Mouse (Mus musculus) gastrocnemius, postnatal 10 days (tissue): ENCODE measurements around the gene Erc2. TPM values are rescaled to one million over a fixed set of nuclear protein-coding genes. Genes with fewer than 3 reads are reported as not detected.

Experiments used
- DNase-seq: peaks from one replicate; pipeline ENCODE4 v3.0.0; 2021; ENCODE audit warnings: mixed read lengths
- total RNA-seq, 2 experiments: library from RNA; stranded (reverse); gene quantifications; 2 replicates each; pipeline ENCODE4 v1.2.3; 2021

The Erc2 gene
- total RNA-seq, 2 experiments from 2014 or later, result 1.4 to 1.5 TPM

- DNase-seq, result no peak
These were observed 156.3 kb downstream of the Erc2 start for GRCm38 (mm10) chr14:27778503-27778902.

GRCm38 (mm10) chr14:27778982-27779701, 156.9 kb downstream of the Erc2 start:
- no peak for DNase-seq

GRCm38 (mm10) chr14:27781221-27781620, 159.0 kb downstream of the Erc2 start:
- no peak for DNase-seq

- DNase-seq, result no peak
These were observed 162.6 kb downstream of the Erc2 start for GRCm38 (mm10) chr14:27784826-27785225.

DNA sequence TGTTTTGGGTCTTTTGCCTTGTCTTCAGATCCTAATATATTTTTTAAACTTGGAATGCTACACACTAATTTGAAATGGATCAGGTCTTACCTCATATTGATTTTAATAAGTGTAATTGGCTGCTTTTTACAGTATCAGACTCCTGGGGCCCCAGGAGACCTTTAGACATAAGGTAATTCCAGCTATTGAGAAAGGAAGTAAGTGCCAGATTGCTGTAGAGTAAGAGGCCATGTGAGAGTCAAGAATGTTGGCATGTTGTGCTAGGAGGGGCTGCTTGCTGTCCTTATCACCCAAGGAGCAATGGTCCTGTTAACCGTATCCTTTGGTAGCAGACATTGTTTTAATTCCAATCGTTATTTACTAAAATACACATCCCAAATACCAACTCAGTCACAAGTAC, 163.3 kb downstream of the Erc2 start:
- DNase-seq, result no peak

GRCm38 (mm10) chr14:27789066-27789898, 167.1 kb downstream of the Erc2 start:
- no peak for DNase-seq

DNA sequence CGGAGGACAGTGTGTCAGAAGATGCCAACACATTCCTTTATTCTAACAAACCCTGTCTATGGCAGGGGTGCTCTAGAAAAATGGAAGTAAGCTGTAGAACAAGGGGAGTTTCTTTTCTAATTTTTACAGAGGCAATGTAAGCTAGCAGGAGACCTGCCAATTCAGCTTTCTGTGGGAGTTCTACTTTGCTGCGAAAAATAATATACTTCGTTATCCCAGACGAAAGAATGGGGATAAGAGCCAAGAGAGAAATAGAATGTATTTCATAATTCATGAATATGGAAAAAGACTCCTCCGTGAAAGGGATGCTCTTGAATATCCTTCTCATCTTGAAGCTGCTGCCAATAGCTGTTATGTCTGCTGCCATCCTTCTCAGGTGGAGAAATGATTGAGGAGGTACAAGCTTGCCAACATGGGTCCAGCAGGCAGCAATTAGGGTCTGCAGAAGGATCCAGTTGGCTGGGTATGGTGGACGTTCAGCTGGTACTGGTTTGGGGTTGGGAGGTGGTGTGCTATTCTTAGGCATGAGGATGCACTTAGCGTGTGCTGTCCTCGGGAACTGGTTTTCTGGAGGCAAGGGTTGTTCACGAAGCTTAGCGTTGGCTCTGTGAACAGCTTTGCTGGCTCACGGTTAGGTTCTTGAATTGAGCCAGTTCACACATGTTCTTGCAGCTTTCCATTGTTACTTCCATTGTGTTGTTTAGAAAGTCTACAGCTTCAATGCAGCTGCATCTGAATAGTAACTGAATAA, 176.1 kb downstream of the Erc2 start:
- DNase-seq, result no peak

DNA sequence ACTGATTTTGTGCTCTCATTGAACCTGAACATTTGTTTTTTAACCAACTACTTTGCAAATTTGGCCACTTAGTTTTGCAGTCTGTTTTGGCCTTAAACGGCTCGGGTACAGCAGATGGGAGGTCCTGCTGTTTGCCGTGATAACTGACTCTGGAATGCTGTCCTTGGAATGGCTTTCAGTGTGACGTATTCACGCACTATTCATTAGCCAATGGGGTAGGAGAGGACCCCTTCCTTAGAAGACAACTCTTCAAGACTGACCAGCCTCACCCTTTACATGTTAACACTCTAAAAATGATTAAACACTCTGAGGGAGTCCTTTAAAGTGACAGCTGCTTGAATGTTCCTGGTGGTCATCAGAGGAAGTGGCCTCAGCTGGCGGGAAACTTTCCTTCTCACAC, 178.5 kb downstream of the Erc2 start:
- DNase-seq, result no peak

DNA sequence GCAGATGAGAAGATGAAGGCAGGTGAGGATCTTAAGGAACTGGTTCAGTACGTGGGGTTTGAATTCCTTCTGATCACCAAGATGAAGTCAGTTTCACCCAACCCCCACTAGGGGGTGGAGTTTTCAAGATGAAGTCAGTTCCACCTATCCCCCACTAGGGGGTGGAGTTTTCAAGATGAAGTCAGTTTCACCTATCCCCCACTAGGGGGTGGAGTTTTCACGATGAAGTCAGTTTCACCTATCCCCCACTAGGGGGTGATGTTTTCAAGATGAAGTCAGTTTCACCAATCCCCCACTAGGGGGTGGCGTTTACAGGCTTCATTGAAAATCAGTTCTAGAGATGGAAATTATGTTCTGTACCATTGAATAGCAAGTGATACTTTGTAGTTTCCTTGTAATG, 181.7 kb downstream of the Erc2 start:
- no peak for DNase-seq

DNA sequence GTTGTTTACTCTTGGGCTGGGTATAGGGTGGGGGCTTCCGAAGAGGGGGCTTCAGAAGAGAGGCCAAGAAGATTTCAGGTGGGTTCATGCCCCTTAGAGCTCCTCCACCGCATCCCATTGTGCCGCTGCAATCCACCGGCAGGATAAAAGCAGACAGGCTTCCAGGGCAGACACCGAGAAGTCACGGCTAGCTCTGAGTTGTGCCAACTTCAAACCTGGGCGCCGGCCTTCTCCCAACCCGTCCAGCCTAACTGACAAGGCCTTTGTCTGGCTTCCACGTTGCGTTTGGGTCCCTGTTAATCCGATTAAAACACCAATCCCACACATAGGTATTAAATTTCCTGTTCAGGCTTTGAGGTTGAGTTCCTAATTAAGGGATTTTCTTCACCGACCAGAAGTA, 182.8 kb downstream of the Erc2 start:
- no peak for DNase-seq

GRCm38 (mm10) chr14:27808080-27808479, 185.9 kb downstream of the Erc2 start:
- DNase-seq, result peak; percentile 53

DNA sequence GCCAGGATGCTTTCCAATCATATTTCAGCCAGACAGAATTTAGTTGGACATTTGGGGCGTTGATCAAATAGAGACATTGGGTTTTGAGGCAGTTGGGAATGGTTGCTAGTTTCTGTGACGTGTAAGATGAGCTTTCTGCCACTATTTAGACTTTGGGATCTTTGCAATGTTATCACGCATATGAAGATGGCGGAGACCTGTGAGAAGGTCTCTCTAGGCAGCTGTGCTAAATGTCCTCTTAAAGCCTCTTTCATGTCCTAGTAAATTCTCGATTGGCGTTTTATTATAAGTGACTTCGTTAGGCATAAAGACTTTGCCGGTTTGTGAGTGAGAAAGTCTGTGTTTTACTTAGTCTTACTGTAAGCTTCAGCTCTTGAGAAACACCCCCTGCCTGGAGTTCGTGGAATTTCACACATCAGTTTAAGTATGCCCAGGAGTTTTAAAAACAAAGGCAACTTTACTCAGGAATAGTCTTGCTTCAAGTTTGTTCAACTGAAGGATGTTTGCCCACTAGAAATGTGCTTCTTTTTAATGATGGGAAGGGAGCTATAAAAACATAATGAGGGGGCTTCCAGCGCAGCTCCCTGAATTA, 186.4 kb downstream of the Erc2 start:
- DNase-seq, result no peak

DNA sequence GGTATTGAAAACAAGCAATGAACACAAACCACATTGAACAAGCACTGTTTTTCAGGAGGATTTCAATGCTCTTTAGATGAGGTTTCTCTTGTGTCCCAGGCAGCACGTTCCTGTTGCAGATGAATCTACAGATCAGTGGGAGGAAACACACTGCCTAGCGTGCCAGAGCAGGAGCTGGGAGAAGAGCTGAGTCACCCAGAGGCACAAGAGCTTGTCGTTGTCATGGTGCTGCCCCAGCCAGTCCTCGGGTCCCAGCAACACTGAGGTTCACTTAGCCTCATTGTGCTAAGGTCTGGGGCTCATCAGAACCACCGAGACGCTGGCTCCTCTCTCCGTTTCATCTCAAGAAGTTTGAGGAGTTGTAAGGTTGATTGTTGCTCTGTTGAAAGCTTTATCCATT, 188.6 kb downstream of the Erc2 start:
- DNase-seq, result no peak

GRCm38 (mm10) chr14:27811649-27812048, 189.4 kb downstream of the Erc2 start:
- DNase-seq, result no peak

DNA sequence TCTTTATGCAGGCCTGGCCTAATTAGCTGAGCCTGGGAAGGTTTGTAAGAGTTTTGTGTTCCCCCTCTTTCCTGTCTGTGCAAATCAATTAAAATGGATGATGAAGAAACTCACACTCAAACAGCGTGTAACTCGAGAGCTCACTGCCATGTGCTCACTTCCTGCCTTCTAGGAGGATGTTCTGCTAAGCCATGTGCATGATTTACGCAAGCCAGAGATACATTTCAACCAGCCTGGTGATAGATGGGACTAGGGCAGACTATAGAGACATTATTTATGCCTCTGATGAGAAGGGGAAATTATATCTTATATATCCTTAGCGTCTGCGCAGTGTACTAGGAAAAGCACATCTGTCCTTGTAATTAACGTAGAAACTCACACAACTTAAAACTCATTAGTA, 193.5 kb downstream of the Erc2 start:
- DNase-seq, result no peak

DNA sequence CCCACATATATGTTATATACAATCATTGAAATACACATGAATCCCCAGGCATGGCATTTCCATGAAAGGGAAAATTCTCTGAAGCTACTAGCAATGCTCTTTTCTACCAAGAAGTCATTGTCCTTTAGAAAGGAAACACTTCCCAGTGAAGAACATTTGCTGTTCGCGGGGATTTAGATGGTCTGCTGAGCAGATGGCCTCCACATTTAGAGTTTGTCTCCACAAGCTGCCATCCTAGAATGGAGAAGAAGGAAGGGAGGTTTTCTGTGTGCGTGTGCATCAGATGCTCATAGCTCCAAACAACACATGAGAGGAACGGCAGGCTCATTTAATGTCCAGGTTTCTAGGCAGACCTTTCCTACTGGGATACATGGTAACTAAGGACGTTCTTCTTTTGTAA, 196.8 kb downstream of the Erc2 start:
- DNase-seq, result no peak

GRCm38 (mm10) chr14:27821801-27822200, 199.6 kb downstream of the Erc2 start:
- no peak for DNase-seq

GRCm38 (mm10) chr14:27822566-27822965, 200.3 kb downstream of the Erc2 start:
- no peak for DNase-seq

GRCm38 (mm10) chr14:27823048-27823447, 200.8 kb downstream of the Erc2 start:
- DNase-seq, result no peak

GRCm38 (mm10) chr14:27823897-27824296, 201.7 kb downstream of the Erc2 start:
- no peak for DNase-seq

DNA sequence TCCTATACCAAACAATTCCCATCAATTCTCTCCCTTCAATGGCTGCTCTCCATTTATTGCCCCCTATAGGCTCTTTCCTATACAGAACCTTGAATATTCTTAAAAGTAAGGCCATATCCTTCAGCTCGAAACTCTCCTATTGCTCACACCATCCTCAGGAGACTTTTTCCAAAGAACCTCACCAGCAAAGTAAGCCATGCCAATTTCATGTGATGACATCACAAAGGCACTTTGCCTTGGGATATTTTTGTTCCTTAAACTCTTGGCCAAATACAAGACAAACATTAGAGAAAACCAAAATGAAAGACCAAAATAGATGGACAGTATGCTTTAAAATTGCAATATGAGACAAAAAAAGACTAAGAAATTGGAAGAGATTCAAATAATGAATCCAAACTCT, 204.6 kb downstream of the Erc2 start:
- DNase-seq, result no peak

DNA sequence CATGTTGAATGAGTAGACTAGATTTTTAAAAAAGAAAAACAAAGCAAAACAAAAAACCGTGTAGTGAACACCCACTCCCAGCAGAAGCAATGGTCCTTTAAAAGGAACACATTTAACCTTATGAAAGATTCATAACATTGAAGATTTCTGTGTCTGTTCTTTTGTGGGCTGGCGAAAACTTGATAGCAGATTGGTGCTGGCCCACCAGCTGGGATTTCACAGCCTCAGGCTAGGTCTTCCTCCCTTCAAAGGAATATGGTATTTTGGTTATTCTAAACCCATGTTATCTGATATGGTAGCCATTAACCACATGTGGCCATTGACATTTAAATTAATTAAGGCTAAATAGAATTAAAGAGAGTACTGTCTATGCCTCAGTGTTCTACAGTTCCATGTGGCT, 205.9 kb downstream of the Erc2 start:
- no peak for DNase-seq

DNA sequence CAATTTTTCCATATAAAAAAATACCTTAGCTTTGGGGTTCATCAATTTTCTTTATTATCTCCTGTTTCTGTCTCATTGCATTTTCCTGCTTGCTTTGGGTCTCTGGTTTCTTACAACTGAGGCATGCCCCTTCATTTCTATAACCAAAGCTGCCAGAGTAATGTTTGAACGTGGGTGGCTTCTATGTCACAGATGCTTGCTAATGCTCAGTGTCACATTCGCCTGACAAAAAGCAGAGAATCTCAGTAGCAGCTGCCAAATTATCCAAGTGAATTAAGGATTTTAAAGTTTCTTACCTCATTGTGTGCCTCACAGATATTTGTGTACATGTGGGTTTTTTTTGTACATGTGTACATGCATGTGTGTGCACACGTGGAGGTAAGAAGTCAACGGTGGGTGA, 210.0 kb downstream of the Erc2 start:
- no peak for DNase-seq
